Mouse (Mus musculus): ENCODE measurements at regions not wholly inside any gene's neighbourhood (a gene's known extent, or its start where the extent isn't known, plus 50 kb on each side); places are given as distances from the start of the nearest gene placed in this dataset.

DNA sequence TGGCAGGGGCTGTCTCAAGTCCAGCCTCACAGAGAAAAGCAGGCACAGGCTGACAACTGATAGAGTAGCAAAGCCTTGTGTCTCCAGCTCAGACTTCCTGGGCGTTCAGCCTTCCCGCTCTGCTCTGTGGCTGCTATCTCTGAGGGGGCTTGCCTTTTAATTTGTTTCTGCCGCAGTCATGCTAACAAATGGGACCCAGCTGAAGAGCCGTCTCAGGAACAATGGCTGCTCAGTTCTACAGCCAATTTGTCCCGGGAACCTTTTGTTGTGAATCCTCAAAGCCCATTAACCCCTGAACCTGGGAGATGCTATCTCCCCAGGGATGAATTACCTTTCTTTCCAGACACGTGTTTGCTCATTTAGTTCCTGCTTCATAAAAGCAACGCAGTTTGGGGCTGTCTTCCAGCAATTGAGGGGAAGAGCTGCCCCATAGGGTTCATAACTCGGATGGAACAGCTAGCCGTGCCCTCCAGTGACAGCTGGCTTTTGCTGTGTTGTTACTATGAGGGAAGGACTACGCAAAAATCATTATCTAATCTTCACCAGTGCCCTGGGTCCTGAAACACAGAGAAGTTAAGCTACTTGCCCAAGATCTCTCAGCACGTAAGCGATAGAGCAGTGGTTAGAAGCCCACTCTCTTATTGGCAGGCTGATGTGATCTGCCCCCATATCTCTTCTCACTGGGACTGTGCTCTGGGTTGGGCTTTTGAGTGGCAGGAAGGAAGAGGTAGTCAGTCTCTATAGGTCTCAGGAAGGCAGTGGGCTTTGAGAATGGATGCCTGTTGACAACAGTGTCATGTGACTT lies 240.9 kb downstream of the Rybp start:
- Histone ChIP-seq H3K4me3 (no peak overlapping the region), H3K27ac (no peak overlapping the region)
- no peak for DNase-seq (ENCODE audit: low spot score in 2 of 2)
- TF ChIP-seq CTCF (conservative IDR thresholded peaks at IDR 0.05), result no peak

DNA sequence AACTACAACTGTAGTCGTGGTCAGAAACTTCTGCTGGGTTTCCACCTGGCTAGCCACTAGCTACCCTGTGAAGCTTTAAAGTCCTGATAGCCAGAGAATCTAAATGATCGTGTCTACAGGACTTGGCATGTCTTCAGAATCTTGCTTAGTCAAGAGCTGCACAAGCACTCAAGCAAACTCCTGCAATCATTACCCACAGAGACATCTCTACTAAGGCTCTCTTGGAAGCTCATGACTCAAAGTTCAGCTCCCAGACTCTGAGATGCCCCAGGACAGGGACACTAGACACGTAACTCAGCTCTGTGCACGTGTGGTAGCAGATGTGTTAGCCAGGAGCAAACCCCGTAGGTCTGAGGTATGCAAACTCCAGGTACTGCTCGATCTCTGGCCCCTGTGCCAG lies 242.2 kb downstream of the Rybp start:
- H3K27ac ChIP-seq, result no peak overlapping the region
- no peak overlapping the region for H3K4me3 ChIP-seq
- TF ChIP-seq CTCF (conservative IDR thresholded peaks at IDR 0.05), result no peak
- DNase-seq (ENCODE audit: low spot score in 2 of 2), result no peak

DNA sequence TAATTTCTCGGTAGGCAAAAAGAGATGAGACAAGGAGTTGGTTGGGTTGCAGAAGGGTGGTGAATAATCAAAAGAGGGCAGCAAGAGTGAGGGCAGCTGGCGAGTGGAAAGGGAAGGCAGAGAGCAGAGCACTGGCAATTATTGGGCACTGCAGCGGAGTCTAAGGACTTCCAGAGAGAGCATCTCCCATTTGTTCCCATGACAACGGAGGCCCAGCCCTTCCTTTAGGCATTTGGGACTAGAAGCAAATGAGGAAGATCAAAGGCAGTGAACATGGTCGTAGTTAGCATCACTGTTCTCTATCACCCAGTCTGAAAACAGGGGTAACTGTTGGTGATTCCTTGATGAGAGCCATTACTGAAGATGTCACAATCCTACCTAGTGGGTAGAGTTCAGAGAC lies 246.1 kb downstream of the Rybp start:
- Histone ChIP-seq H3K4me3 (no peak overlapping the region), H3K27ac (no peak overlapping the region)
- no peak for TF ChIP-seq CTCF (conservative IDR thresholded peaks at IDR 0.05)
- DNase-seq (ENCODE audit: low spot score in 2 of 2), result peak in 1 of 2 experiments; percentile 2

DNA sequence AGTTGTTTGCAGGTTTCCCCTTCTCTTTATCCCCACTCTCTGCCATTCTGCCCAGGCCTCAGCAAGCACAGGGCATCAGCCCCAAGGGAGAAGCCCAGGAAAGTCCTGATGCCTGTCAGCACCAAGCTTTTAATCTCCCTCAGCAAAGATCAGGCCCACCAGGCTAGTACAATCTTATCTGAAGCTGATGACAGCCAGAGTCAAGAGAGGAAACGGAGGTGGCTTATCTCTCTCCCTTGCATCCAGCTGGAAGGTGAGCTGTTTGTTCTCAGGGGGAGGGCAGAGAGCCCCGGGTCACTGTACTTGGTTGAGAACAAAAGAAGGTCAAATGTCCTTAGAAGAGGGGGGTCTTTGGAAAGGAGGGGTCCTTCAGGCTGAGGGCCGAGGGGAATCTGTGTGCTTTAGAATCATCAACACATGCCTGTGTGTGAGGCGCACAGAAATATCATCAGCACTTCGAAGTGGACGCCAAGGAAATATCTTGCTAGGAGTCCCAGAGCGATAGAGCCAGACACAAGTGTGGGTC lies 246.8 kb downstream of the Rybp start:
- Histone ChIP-seq H3K4me3 (no peak overlapping the region), H3K27ac (no peak overlapping the region)
- no peak for DNase-seq (ENCODE audit: low spot score in 2 of 2)
- no peak for TF ChIP-seq CTCF (conservative IDR thresholded peaks at IDR 0.05)

DNA sequence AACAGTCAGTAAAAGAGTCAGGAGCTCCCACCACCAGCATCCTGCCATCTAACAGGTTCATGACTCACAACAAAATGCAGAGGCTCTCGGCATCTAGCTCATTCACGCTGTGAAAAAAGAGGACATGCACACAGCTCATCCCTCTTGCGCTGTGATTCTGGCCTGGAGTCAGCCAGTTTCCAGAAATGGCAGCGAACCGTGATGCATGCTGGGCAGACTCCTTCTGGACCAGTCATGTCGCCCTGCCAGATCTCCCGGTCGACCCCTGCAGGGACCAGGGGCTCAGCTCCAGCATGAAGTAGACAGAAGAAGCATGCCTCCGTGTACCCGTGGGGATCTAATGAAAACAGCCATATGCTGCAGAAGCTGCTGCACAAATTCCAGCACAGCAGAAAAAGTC lies 254.6 kb downstream of the Rybp start:
- H3K27ac ChIP-seq, result no peak overlapping the region
- H3K4me3 ChIP-seq, result no peak overlapping the region
- no peak for TF ChIP-seq CTCF (conservative IDR thresholded peaks at IDR 0.05)
- DNase-seq (ENCODE audit: low spot score in 2 of 2), result peak; percentile 14 to 20

DNA sequence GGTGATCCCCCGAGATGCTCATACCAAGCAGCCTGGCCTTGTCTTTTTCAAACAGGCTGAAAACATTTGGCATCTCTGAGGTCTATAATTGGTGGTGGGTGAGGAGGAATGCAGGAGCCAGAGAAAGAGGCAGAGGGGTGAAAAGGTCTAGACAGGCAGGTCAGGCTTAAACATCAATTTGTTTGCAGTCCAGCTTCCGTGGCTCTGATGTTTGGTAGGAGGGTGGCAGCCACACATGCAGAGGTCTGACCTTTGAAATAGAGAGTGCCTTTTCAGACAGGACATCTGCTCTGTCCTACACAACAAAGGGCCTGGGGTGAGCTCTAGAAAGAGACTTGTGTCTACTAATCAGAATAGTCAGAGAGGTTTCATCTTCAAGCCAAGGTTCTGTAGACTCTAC lies 256.8 kb downstream of the Rybp start:
- no peak for DNase-seq (ENCODE audit: low spot score in 2 of 2)
- no peak for TF ChIP-seq CTCF (conservative IDR thresholded peaks at IDR 0.05)
- Histone ChIP-seq H3K4me3 (no peak overlapping the region), H3K27ac (no peak overlapping the region)

DNA sequence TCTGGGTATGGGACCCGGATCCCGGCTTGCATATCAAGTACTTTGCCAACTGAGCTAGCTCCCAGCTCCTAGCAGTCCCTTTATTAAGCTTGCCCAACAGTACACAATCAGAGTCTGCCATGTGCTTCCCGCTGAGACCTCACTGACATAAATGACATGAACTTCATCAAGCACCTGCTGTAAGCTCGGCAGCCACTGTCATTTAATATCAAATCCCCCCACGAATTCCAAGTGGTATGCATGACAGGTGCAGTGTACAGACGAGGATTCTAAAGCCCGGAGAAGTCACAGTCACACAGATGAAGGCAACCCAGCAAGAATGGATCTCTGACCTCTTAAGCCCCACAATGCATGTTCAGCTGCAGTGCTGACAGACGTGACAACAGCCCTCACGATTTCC lies 257.3 kb downstream of the Rybp start:
- DNase-seq (ENCODE audit: low spot score in 2 of 2), result no peak
- TF ChIP-seq CTCF (conservative IDR thresholded peaks at IDR 0.05), result no peak
- Histone ChIP-seq H3K4me3 (no peak overlapping the region), H3K27ac (no peak overlapping the region)

DNA sequence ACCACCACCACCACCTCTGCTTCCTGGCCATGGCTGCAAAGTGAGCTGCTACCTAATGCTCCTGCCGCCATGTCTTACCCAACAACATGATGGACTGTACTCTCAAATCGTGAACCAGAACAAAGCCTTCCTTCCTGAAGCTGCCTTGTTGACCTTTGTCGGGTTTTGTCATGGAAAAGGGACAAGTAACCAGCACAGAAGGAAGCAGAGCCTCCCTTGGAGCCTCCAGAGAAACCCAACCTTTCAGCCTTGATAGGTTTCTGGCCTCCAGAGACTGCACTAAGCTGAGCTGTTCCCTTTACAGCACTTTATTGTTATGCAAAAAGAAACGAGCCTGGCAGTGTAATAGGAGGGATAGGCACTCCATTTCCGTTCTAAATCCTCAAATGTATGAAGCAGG lies 259.8 kb downstream of the Rybp start:
- no peak overlapping the region for H3K27ac ChIP-seq
- TF ChIP-seq CTCF (conservative IDR thresholded peaks at IDR 0.05), result no peak
- no peak for DNase-seq (ENCODE audit: low spot score in 2 of 2)
- no peak overlapping the region for H3K4me3 ChIP-seq

DNA sequence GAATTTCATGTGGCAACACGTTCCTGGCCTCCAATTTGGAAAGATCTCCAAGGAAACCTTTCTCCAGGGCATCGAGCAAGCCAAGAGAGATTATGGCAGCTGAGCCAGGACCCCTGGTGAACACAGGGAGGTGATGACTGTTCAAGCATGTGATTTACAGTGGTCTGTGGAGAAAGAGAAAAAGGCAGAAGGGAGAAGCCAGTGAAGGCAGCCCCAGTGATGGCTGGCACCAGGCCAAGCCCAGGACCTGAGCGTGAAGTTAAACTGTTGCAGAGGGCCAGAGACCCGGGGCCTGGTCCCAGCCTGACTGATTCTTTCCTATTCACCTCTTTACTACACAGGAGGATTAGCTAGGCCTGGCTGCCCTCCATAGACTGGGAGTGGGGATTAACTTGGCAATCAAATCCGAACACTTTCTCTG lies 261.7 kb downstream of the Rybp start:
- no peak for DNase-seq (ENCODE audit: low spot score in 2 of 2)
- no peak overlapping the region for H3K27ac ChIP-seq
- TF ChIP-seq CTCF (conservative IDR thresholded peaks at IDR 0.05), result no peak
- H3K4me3 ChIP-seq, result no peak overlapping the region

DNA sequence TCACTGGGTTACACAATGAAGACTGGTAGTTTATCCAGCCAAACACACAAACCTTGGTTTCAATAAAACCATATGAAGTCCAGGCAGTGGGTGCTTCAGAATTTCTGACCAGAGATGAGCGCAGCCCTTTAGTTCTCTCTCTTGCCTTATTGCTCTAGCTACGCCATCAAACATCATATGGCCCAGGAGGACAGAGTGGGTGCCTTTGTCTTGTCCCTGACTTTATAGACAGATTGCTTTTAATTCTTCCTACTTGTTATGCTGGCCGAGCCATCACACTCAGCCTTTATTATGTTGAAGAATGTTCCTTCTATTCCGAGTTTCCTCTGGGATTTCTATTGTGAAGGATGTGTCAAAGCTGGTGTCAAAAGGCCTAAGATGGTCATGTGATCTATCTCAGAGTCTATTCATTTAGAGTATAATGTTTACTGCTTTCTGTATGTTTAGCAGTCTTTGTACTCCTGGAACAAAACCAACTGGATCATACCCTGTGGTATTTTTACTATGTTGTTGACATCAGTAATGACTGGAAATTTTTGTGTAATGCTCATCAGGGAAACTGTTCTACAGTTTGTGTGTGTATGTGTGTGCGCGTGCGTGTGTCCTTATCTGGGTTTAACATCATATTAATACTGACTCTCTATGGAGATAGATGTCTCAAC lies 263.7 kb downstream of the Rybp start:
- Histone ChIP-seq H3K27ac (no peak overlapping the region), H3K4me3 (no peak overlapping the region)
- no peak for TF ChIP-seq CTCF (conservative IDR thresholded peaks at IDR 0.05)
- no peak for DNase-seq (ENCODE audit: low spot score in 2 of 2)

DNA sequence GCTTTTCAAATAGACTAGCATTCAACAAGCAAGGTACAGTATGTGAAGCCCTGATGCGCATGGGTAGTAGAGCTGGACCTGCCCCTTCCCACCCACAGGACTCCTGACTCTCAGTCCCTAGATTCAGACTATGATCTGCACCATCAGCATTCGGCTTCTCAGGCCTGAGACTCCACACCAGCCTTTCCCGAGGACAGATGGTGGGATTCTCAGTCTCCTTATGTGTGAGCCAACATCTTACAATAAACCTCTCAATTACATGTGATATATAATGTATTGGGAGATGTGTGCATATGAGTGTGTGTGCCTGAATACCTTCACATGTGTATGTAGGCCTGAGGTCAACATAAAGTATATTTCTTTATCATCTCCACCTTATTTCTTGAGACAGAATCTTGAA lies 268.3 kb downstream of the Rybp start:
- no peak for TF ChIP-seq CTCF (conservative IDR thresholded peaks at IDR 0.05)
- Histone ChIP-seq H3K27ac (no peak overlapping the region), H3K4me3 (no peak overlapping the region)
- no peak for DNase-seq (ENCODE audit: low spot score in 2 of 2)

DNA sequence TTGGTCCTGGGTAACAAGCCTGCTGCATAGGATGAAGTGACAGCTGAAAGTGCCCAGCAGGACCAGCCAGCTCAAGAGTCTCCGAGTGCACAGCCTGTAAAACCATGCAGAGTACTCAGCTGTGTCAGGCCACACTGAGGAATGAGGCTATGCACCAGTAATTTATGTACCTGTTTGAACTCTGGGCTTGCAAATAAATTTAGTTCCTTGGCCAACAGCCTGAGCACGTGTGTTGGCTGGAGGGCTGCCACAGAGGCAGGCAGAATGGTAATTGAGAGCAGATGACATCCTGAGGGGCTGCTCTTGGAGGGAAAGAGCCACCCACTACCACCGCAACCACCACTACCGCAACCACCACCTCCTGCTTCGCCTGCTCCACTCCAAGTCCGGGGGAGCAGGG lies 273.3 kb downstream of the Rybp start:
- no peak for DNase-seq (ENCODE audit: low spot score in 2 of 2)
- no peak overlapping the region for H3K27ac ChIP-seq
- no peak for TF ChIP-seq CTCF (conservative IDR thresholded peaks at IDR 0.05)
- H3K4me3 ChIP-seq, result no peak overlapping the region

DNA sequence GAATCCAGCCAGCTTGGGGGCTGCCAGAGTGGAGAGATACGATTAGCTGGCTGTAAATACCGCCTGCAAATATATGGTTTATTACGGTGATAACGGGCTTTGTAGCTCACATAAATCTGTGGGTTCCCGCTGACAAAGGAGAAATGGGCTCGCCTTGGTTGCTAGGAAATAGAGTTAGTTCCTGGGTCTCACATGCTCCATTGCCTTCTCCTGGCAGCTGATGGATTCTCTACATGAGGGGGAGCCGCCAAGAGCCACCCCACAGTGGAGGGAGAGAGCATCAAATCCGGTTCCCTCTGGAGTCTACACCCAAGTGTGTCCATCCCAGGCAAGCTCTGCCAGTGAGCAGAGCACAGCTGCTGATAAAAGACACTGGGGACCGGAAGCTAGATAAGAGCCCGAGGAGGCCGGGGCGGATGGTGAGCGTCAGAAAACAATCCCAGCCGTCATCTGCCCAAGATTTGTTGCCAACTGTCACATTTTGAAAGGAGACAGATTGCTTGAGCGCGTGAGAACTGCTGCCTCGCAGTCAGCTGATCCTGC lies 275.7 kb downstream of the Rybp start:
- H3K4me3 ChIP-seq, result peak overlapping the region; percentile 19
- DNase-seq (ENCODE audit: low spot score in 2 of 2), result peak; percentile 55 to 67
- no peak for TF ChIP-seq CTCF (conservative IDR thresholded peaks at IDR 0.05)
- H3K27ac ChIP-seq, result no peak overlapping the region
